Mouse (Mus musculus) cortical plate, adult 2 months (tissue): Measurements from ENCODE around the gene Itpk1.

ENCODE experiments used
- CTCF ChIP-seq: fragments of 200-500 bp; IDR thresholded peaks from 2 replicates; pipeline ENCODE4 v1.5.1; 2011; ENCODE audit warnings: mild to moderate bottlenecking, control low read depth, low read length; ENCODE audit not compliant: insufficient read depth; ENCODE audit errors: extremely low read depth
- POLR2A ChIP-seq: fragments of 200-500 bp; IDR thresholded peaks from 2 replicates; pipeline ENCODE4 v1.6.1; 2011; ENCODE audit warnings: mild to moderate bottlenecking, low read length, control low read depth; ENCODE audit not compliant: insufficient read depth; ENCODE audit errors: extremely low read depth

DNA sequence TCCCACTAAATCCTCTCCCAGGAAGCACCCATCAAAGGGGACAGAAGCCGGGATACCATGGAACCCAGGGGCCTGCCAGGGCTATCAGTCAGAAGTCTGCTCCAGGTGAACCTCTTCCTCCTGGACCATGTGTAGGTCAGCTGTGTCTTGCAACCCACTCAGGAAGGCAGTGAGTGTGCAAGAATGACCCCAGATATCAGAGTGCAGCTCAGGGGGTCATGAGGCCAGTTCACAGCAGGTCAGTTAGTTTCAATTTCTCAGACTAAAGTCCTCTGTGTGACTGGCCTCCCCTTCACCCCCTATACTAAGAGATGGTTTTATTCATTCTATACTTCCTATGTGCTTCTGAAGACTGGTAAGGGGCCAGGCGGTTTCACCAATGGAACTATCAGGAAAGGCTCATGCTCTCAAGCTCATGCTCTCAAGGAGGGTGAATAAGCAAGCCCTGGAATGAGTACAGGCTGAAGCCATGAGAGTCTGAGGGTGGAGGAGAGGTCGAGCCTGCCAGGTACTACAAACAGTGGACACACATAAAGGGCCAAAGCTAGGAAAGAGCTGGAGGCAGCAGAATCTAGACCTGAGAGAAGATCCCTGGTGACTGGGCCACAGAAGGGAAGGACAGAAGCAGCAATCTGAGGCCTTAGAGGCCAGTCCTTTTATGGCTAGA lies 19.9 kb downstream of the Itpk1 start:
- TF ChIP-seq CTCF (no peak), POLR2A (no peak)
